Mouse (Mus musculus): ENCODE data around the gene Aatk. TPM values are rescaled to one million over a fixed set of nuclear protein-coding genes. Genes with fewer than 3 reads are reported as not detected.
A peak's percentile ranks its signal among the peaks of the same experiment; 100 is the strongest.

Aatk gene
- polyA plus RNA-seq, 1 experiment from 2014 or later = 32.2 TPM

DNA sequence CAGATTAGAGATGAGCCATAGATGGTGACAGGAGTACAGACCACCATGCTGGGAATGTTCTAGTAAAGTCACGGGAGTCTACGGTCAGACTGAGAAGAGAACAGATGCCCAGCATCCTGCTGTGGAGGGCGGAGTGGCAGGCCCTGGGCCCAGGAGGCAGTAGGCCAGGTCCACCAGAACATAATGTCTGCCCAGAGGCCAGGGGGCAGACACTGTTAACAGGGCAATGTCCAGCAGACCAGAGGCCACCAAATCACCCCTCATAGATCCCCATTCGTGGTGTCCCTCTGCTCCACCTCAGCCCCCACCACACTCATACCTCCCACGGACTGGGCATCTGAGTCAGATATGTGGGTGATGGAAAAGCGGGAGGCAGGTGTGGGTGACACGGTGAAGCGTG lies 38.0 kb downstream of the Aatk start:
- Histone ChIP-seq H3K36me3 (ENCODE audit: control insufficient read depth, insufficient read depth, low read length) (peaks cover 22% of the 10 kb centered on the region), H3K27me3 (ENCODE audit: control insufficient read depth, insufficient read depth, low read length) (no peaks in the 10 kb centered on the region), H3K9ac (replicated peaks; ENCODE audit: low read depth, low read length) (no peak overlapping the region), H3K4me2 (ENCODE audit: low read depth, low read length) (no peak overlapping the region), H3K4me1 (ENCODE audit: control insufficient read depth, insufficient read depth, low read length) (peaks cover 8% of the 10 kb centered on the region), H3K9me3 (ENCODE audit: control insufficient read depth, low read length) (no peaks in the 10 kb centered on the region), H3K27ac (ENCODE audit: low read depth, low read length) (no peak overlapping the region), H3K4me3 (ENCODE audit: low read depth, low read length) (no peak overlapping the region)
- WGBS = 85% methylated on average over 8 of the region's 8 CpGs
- ATAC-seq (ENCODE audit: low read depth) = no peak

GRCm38 (mm10) chr11:120008501-120008900 lies 38.5 kb downstream of the Aatk start:
- peaks cover 22% of the 10 kb centered on the region for H3K36me3 ChIP-seq (ENCODE audit: control insufficient read depth, insufficient read depth, low read length)

DNA sequence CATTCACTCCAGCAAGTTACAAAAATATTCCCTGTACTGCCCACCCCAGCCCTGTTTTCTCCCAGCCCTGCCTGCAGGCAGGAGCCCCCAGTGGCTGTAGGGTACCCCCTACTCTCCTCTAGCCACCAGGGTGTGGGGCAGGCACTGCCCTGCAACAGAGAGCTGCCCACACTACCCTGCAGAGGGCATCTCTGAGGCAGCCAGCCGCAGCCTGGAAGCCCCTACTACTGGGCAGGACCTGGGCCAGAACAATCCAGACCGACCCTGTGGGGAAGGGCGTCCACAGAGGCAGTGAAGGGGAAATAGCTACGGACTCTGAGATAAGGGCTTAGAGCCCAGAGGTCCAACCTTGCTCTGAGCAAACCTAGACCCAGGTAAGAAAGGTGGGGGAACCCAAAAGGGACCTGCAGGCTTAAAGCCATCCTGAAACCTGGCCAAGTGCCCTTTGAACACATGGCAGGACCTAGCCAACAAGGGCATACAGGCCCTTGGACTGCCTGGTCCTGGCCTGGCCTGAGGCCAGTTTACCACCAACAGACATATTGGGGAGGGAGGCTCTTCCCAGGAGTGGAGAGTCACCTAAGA lies 39.4 kb downstream of the Aatk start:
- ATAC-seq (ENCODE audit: low read depth) = no peak
- Histone ChIP-seq H3K4me1 (ENCODE audit: control insufficient read depth, insufficient read depth, low read length) (peaks cover 3% of the 10 kb centered on the region; the same call in 1 of the 2 replicates), H3K27ac (ENCODE audit: low read depth, low read length) (no peak overlapping the region), H3K36me3 (ENCODE audit: control insufficient read depth, insufficient read depth, low read length) (peaks cover 22% of the 10 kb centered on the region), H3K9ac (replicated peaks; ENCODE audit: low read depth, low read length) (no peak overlapping the region), H3K4me2 (ENCODE audit: low read depth, low read length) (no peak overlapping the region), H3K4me3 (ENCODE audit: low read depth, low read length) (no peak overlapping the region), H3K27me3 (ENCODE audit: control insufficient read depth, insufficient read depth, low read length) (no peaks in the 10 kb centered on the region), H3K9me3 (ENCODE audit: control insufficient read depth, low read length) (no peaks in the 10 kb centered on the region)
- WGBS = 73% methylated on average over 4 of the region's 4 CpGs

More at GRCm38 (mm10) chr11:120008501-120008900, 38.5 kb downstream of the Aatk start:
- 95% methylated on average over 1 of the region's 1 CpGs for WGBS
- no peak for ATAC-seq (ENCODE audit: low read depth)
- H3K4me3 ChIP-seq (ENCODE audit: low read depth, low read length) = no peak overlapping the region
- no peaks in the 10 kb centered on the region for H3K27me3 ChIP-seq (ENCODE audit: control insufficient read depth, insufficient read depth, low read length)
- H3K27ac ChIP-seq (ENCODE audit: low read depth, low read length) = no peak overlapping the region
- peaks cover 8% of the 10 kb centered on the region for H3K4me1 ChIP-seq (ENCODE audit: control insufficient read depth, insufficient read depth, low read length)
- H3K9me3 ChIP-seq (ENCODE audit: control insufficient read depth, low read length) = no peaks in the 10 kb centered on the region
- H3K4me2 ChIP-seq (ENCODE audit: low read depth, low read length) = no peak overlapping the region
- H3K9ac ChIP-seq (replicated peaks; ENCODE audit: low read depth, low read length) = no peak overlapping the region

- Histone ChIP-seq H3K27ac (ENCODE audit: low read depth, low read length) (no peak overlapping the region), H3K27me3 (ENCODE audit: control insufficient read depth, insufficient read depth, low read length) (no peaks in the 10 kb centered on the region), H3K9me3 (ENCODE audit: control insufficient read depth, low read length) (no peaks in the 10 kb centered on the region), H3K9ac (replicated peaks; ENCODE audit: low read depth, low read length) (no peak overlapping the region), H3K36me3 (ENCODE audit: control insufficient read depth, insufficient read depth, low read length) (peaks cover 10% of the 10 kb centered on the region), H3K4me1 (ENCODE audit: control insufficient read depth, insufficient read depth, low read length) (no peaks in the 10 kb centered on the region), H3K4me2 (ENCODE audit: low read depth, low read length) (no peak overlapping the region), H3K4me3 (ENCODE audit: low read depth, low read length) (no peak overlapping the region)
- no peak for ATAC-seq (ENCODE audit: low read depth)
- 92% methylated on average over 18 of the region's 18 CpGs for WGBS
Observed at GRCm38 (mm10) chr11:120005434-120006317, 41.3 kb downstream of the Aatk start.

DNA sequence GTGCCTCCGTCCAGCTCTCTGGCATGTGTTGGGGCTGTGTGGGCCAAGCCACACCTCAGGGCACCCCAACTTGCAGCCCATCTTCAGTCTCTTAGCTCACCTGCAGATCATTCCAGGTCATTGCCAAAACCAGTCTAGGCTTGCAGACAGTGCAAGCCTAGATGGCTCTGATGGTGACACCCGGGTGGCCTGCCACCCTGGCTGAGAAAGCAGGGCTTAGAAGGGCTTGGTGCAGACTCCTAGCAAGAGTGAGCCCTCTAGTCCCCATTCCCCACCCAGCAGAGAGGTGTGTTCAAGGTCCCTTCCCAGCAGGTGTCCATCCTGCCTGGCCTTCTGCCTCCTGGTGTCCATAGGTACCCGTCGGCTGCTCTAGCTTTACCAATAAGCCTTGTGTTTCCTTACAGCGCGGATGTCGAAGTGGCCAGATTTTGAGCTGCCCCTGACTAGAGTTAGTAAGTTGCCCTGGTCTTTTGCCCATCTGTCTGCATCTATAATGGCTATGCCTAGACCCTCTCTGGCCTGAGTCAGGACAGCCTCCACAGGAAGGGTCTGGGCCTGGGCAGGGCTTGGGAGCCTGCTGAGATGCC lies 44.2 kb downstream of the Aatk start:
- no peaks in the 10 kb centered on the region for H3K9me3 ChIP-seq (ENCODE audit: control insufficient read depth, low read length)
- 0 out of 2 replicates have a peak, but pooled peaks cover under 1% of the 10 kb centered on the region for H3K36me3 ChIP-seq (ENCODE audit: control insufficient read depth, insufficient read depth, low read length)
- 94% methylated on average over 7 of the region's 7 CpGs for WGBS
- no peak overlapping the region for H3K9ac ChIP-seq (replicated peaks; ENCODE audit: low read depth, low read length)
- H3K27ac ChIP-seq (ENCODE audit: low read depth, low read length) = no peak overlapping the region
- H3K4me2 ChIP-seq (ENCODE audit: low read depth, low read length) = no peak overlapping the region
- no peak overlapping the region for H3K4me3 ChIP-seq (ENCODE audit: low read depth, low read length)
- no peak for ATAC-seq (ENCODE audit: low read depth)
- no peaks in the 10 kb centered on the region for H3K4me1 ChIP-seq (ENCODE audit: control insufficient read depth, insufficient read depth, low read length)
- H3K27me3 ChIP-seq (ENCODE audit: control insufficient read depth, insufficient read depth, low read length) = no peaks in the 10 kb centered on the region

- H3K9me3 ChIP-seq (ENCODE audit: control insufficient read depth, low read length) = no peaks in the 10 kb centered on the region
- H3K4me3 ChIP-seq (ENCODE audit: low read depth, low read length) = no peak overlapping the region
- no peak for ATAC-seq (ENCODE audit: low read depth)
- no peaks in the 10 kb centered on the region for H3K27me3 ChIP-seq (ENCODE audit: control insufficient read depth, insufficient read depth, low read length)
- H3K9ac ChIP-seq (replicated peaks; ENCODE audit: low read depth, low read length) = no peak overlapping the region
- WGBS = 77% methylated on average over 5 of the region's 5 CpGs
- H3K4me2 ChIP-seq (ENCODE audit: low read depth, low read length) = no peak overlapping the region
- no peaks in the 10 kb centered on the region for H3K36me3 ChIP-seq (ENCODE audit: control insufficient read depth, insufficient read depth, low read length)
- no peak overlapping the region for H3K27ac ChIP-seq (ENCODE audit: low read depth, low read length)
- H3K4me1 ChIP-seq (ENCODE audit: control insufficient read depth, insufficient read depth, low read length) = no peaks in the 10 kb centered on the region
Observed at GRCm38 (mm10) chr11:120002041-120002440, 44.9 kb downstream of the Aatk start.

GRCm38 (mm10) chr11:119997351-119997750 lies 49.6 kb downstream of the Aatk start:
- ATAC-seq (ENCODE audit: low read depth) = no peak
- H3K36me3 ChIP-seq (ENCODE audit: control insufficient read depth, insufficient read depth, low read length) = no peaks in the 10 kb centered on the region
- no peaks in the 10 kb centered on the region for H3K27me3 ChIP-seq (ENCODE audit: control insufficient read depth, insufficient read depth, low read length)
- WGBS = 83% methylated on average over 16 of the region's 16 CpGs
- no peaks in the 10 kb centered on the region for H3K4me1 ChIP-seq (ENCODE audit: control insufficient read depth, insufficient read depth, low read length)
- H3K9me3 ChIP-seq (ENCODE audit: control insufficient read depth, low read length) = no peaks in the 10 kb centered on the region
- H3K9ac ChIP-seq (replicated peaks; ENCODE audit: low read depth, low read length) = no peak overlapping the region
- H3K4me2 ChIP-seq (ENCODE audit: low read depth, low read length) = no peak overlapping the region
- no peak overlapping the region for H3K4me3 ChIP-seq (ENCODE audit: low read depth, low read length)
- H3K27ac ChIP-seq (ENCODE audit: low read depth, low read length) = no peak overlapping the region

GRCm38 (mm10) chr11:119991338-119991678 lies 55.7 kb downstream of the Aatk start:
- H3K27ac ChIP-seq (ENCODE audit: low read depth, low read length) = no peak overlapping the region
- no peaks in the 10 kb centered on the region for H3K36me3 ChIP-seq (ENCODE audit: control insufficient read depth, insufficient read depth, low read length)
- no peak overlapping the region for H3K4me2 ChIP-seq (ENCODE audit: low read depth, low read length)
- ATAC-seq (ENCODE audit: low read depth) = peak; percentile 68; the same call in 1 of the 2 replicates
- no peak overlapping the region for H3K4me3 ChIP-seq (ENCODE audit: low read depth, low read length)
- no peaks in the 10 kb centered on the region for H3K27me3 ChIP-seq (ENCODE audit: control insufficient read depth, insufficient read depth, low read length)
- H3K9ac ChIP-seq (replicated peaks; ENCODE audit: low read depth, low read length) = no peak overlapping the region
- H3K9me3 ChIP-seq (ENCODE audit: control insufficient read depth, low read length) = no peaks in the 10 kb centered on the region
- H3K4me1 ChIP-seq (ENCODE audit: control insufficient read depth, insufficient read depth, low read length) = peaks cover 15% of the 10 kb centered on the region
- 14% methylated on average over 10 of the region's 10 CpGs for WGBS
